Mouse (Mus musculus): ENCODE measurements around the gene Ptgdr2.

GRCm38 (mm10) chr19:10924220-10924619, 12.7 kb upstream of the Ptgdr2 start:
- no peak for TF ChIP-seq CTCF (IDR thresholded peaks at IDR 0.05; ENCODE audit: low read depth)
- no peak for TF ChIP-seq EP300 (IDR thresholded peaks at IDR 0.05; ENCODE audit: low read depth)

Measured in liver, postnatal 0 days (tissue).